Mouse (Mus musculus): Measurements from ENCODE around the gene Zfp512b. TPM values are rescaled to one million over a fixed set of nuclear protein-coding genes. Genes with fewer than 3 reads are reported as not detected.

Zfp512b gene
- total RNA-seq, 2 experiments from 2014 or later: 82.8 to 114 TPM

- no peak for DNase-seq (ENCODE audit: extremely low spot score in 1 of 2, low spot score in 1 of 2)
These were observed 2.1 kb downstream of the Zfp512b start for GRCm38 (mm10) chr2:181590471-181590870.

- DNase-seq (ENCODE audit: extremely low spot score in 1 of 2, low spot score in 1 of 2): no peak
These were observed 2.9 kb downstream of the Zfp512b start for GRCm38 (mm10) chr2:181589732-181590105.

GRCm38 (mm10) chr2:181589011-181589731 lies 3.4 kb downstream of the Zfp512b start:
- no peak for DNase-seq (ENCODE audit: extremely low spot score in 1 of 2, low spot score in 1 of 2)

GRCm38 (mm10) chr2:181588229-181588780 lies 4.3 kb downstream of the Zfp512b start:
- no peak for DNase-seq (ENCODE audit: extremely low spot score in 1 of 2, low spot score in 1 of 2)

GRCm38 (mm10) chr2:181587796-181588195 lies 4.8 kb downstream of the Zfp512b start:
- DNase-seq (ENCODE audit: extremely low spot score in 1 of 2, low spot score in 1 of 2): no peak

GRCm38 (mm10) chr2:181586124-181586523 lies 6.5 kb downstream of the Zfp512b start:
- DNase-seq (ENCODE audit: extremely low spot score in 1 of 2, low spot score in 1 of 2): no peak

GRCm38 (mm10) chr2:181585506-181585905 lies 7.1 kb downstream of the Zfp512b start:
- DNase-seq (ENCODE audit: extremely low spot score in 1 of 2, low spot score in 1 of 2): no peak

- no peak for DNase-seq (ENCODE audit: extremely low spot score in 1 of 2, low spot score in 1 of 2)
These were observed 8.1 kb downstream of the Zfp512b start, which contains the start of gene Uckl1 for GRCm38 (mm10) chr2:181584411-181584942. TSS of gene Uckl1 (minus strand) at chr2:181584892.

- DNase-seq (ENCODE audit: extremely low spot score in 1 of 2, low spot score in 1 of 2): no peak
These were observed 8.9 kb downstream of the Zfp512b start for GRCm38 (mm10) chr2:181583460-181584257.

GRCm38 (mm10) chr2:181582939-181583338 lies 9.7 kb downstream of the Zfp512b start:
- DNase-seq (ENCODE audit: extremely low spot score in 1 of 2, low spot score in 1 of 2): peak in 1 of 2 experiments; percentile 6

GRCm38 (mm10) chr2:181582358-181582757 lies 10.2 kb downstream of the Zfp512b start:
- no peak for DNase-seq (ENCODE audit: extremely low spot score in 1 of 2, low spot score in 1 of 2)

- peak; percentile 79 to 82 for DNase-seq (ENCODE audit: extremely low spot score in 1 of 2, low spot score in 1 of 2)
These were observed 11.0 kb downstream of the Zfp512b start for GRCm38 (mm10) chr2:181581402-181582120.

- peak; percentile 57 to 68 for DNase-seq (ENCODE audit: extremely low spot score in 1 of 2, low spot score in 1 of 2)
These were observed 11.6 kb downstream of the Zfp512b start for GRCm38 (mm10) chr2:181581016-181581401.

- peak in 1 of 2 experiments; percentile 2 for DNase-seq (ENCODE audit: extremely low spot score in 1 of 2, low spot score in 1 of 2)
These were observed 12.4 kb downstream of the Zfp512b start for GRCm38 (mm10) chr2:181580131-181580772.

- DNase-seq (ENCODE audit: extremely low spot score in 1 of 2, low spot score in 1 of 2): no peak
These were observed 12.9 kb downstream of the Zfp512b start for GRCm38 (mm10) chr2:181579681-181580080.

- peak in 1 of 2 experiments; percentile 2 for DNase-seq (ENCODE audit: extremely low spot score in 1 of 2, low spot score in 1 of 2)
These were observed 13.6 kb downstream of the Zfp512b start for GRCm38 (mm10) chr2:181578790-181579618.

GRCm38 (mm10) chr2:181577981-181578581 lies 14.5 kb downstream of the Zfp512b start:
- no peak for DNase-seq (ENCODE audit: extremely low spot score in 1 of 2, low spot score in 1 of 2)

GRCm38 (mm10) chr2:181577126-181577525 lies 15.5 kb downstream of the Zfp512b start:
- no peak for DNase-seq (ENCODE audit: extremely low spot score in 1 of 2, low spot score in 1 of 2)

- DNase-seq (ENCODE audit: extremely low spot score in 1 of 2, low spot score in 1 of 2): no peak
These were observed 16.0 kb downstream of the Zfp512b start for GRCm38 (mm10) chr2:181576613-181577012.
